ENCODE assay signal across 10 mouse cellular contexts in the genomic region with DNA sequence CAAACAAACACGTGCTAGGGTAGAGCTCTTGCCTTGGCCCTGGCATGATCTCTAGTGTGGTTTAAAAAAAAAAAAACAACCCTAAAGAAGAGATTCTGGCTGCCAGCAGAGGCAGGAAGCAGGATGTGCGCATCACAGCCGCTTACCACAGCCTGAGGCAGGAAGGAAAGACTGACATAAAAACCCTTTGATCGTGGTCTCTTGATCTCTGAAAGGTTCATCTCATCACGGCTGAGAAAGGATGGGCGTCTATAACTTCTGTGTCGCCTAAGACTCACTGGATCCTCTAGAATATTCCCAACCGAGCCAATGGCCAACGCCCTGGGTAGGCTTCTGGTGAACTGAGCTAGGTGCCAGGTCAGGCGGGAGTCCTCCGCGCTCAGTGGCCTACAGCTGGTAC. TPM values are rescaled to one million over a fixed set of nuclear protein-coding genes. Genes with fewer than 3 reads are reported as not detected.
DNase-seq lines count a peak whose midpoint lies in the region; ATAC-seq and TF ChIP-seq lines count a peak whose summit lies in the region.
"Had no signal": no experiment of that assay in that cellular context is flagged by ENCODE, and none has a peak within 500 bp of the region (broad histone marks: within the 10 kb centered on the region; RNA-seq: fewer than 3 reads in every experiment).

No protein-coding gene starts in this region.

- no peak overlapping the region for H3K9ac ChIP-seq in neural tube, embryonic 11.5 days (ENCODE audit: low read length)
- no peak overlapping the region for H3K9ac ChIP-seq in kidney, postnatal 0 days (ENCODE audit: low read depth, low read length)
- H3K9ac ChIP-seq: heart, embryonic 13.5 days had no signal

- 79% methylated on average over 12 of the region's 12 CpGs for WGBS in neural tube, embryonic 11.5 days
- 69% methylated on average over 12 of the region's 12 CpGs for WGBS in kidney, postnatal 0 days

- ATAC-seq in neural tube, embryonic 11.5 days (ENCODE audit: insufficient read depth, low FRiP score, low TSS enrichment): no peak
- ATAC-seq in kidney, postnatal 0 days (replicated peaks; ENCODE audit: low FRiP score, low read depth): no peak
- ATAC-seq in neutrophil, adult 5-6 weeks (ENCODE audit: extremely low read depth, insufficient number of reproducible peaks, low FRiP score, poor library complexity, severe bottlenecking): peak; percentile 73

- H3K36me3 ChIP-seq in neural tube, embryonic 11.5 days (ENCODE audit: control insufficient read depth, insufficient read depth, low read length): no peaks in the 10 kb centered on the region
- no peaks in the 10 kb centered on the region for H3K36me3 ChIP-seq in kidney, postnatal 0 days (ENCODE audit: insufficient read depth, low read length)
- H3K36me3 ChIP-seq: heart, embryonic 13.5 days had no signal

- H3K4me1 ChIP-seq in neural tube, embryonic 11.5 days (ENCODE audit: control insufficient read depth, insufficient read depth, low read length): no peaks in the 10 kb centered on the region
- no peaks in the 10 kb centered on the region for H3K4me1 ChIP-seq in kidney, postnatal 0 days (replicated peaks; ENCODE audit: insufficient read depth, low read length)

- no peak for DNase-seq in neural tube, embryonic 11.5 days (ENCODE audit: low spot score)
- no peak for DNase-seq in neural tube, embryonic 10.5 days (ENCODE audit: extremely low spot score, low spot score)
- peak; percentile 46 for DNase-seq in kidney, postnatal 0 days (ENCODE audit: low spot score)
- no peak for DNase-seq in layer of hippocampus, postnatal 36 days
- DNase-seq in frontal cortex, postnatal 36 days (ENCODE audit: low spot score in 2 of 2): no peak
- no peak for DNase-seq in gastrocnemius, postnatal 25 days
- DNase-seq: cerebellum, adult 18-20 months; layer of hippocampus, adult 9-11 months had no signal

- no peaks in the 10 kb centered on the region for H3K9me3 ChIP-seq in neural tube, embryonic 11.5 days (ENCODE audit: control insufficient read depth, low read length)
- no peaks in the 10 kb centered on the region for H3K9me3 ChIP-seq in kidney, postnatal 0 days (replicated peaks; ENCODE audit: low read length)
- H3K9me3 ChIP-seq: heart, embryonic 13.5 days had no signal

- 0 out of 2 replicates have a peak overlapping the region, but pooled peaks have one; percentile 20 for H3K27ac ChIP-seq in neural tube, embryonic 11.5 days (ENCODE audit: low read depth, low read length)
- no peak overlapping the region for H3K27ac ChIP-seq in kidney, postnatal 0 days
- H3K27ac ChIP-seq: heart, embryonic 13.5 days had no signal

- TF ChIP-seq CTCF in kidney, postnatal 0 days (IDR thresholded peaks at IDR 0.05; ENCODE audit: low read depth): no peak

- no peak overlapping the region for H3K4me3 ChIP-seq in neural tube, embryonic 11.5 days (ENCODE audit: low read depth, low read length)
- no peak overlapping the region for H3K4me3 ChIP-seq in kidney, postnatal 0 days (replicated peaks; ENCODE audit: low read depth, low read length)
- H3K4me3 ChIP-seq: heart, embryonic 13.5 days had no signal

- H3K27me3 ChIP-seq in neural tube, embryonic 11.5 days (ENCODE audit: control insufficient read depth, insufficient read depth, low read length): no peaks in the 10 kb centered on the region
- no peaks in the 10 kb centered on the region for H3K27me3 ChIP-seq in kidney, postnatal 0 days (ENCODE audit: insufficient read depth, low read length)
- H3K27me3 ChIP-seq: heart, embryonic 13.5 days had no signal

- no peak overlapping the region for H3K4me2 ChIP-seq in neural tube, embryonic 11.5 days (ENCODE audit: low read depth)
- H3K4me2 ChIP-seq in kidney, postnatal 0 days (ENCODE audit: low read length): no peak overlapping the region
- H3K4me2 ChIP-seq: heart, embryonic 13.5 days had no signal

RNA-seq across cellular contexts. Expression of a gene that starts 25.1 kb away (rescaled TPM):
- polyA plus RNA-seq in neural tube, embryonic 11.5 days (2014; fragmentation: Nextera tagmentation; extraction: Ambion mirVana): 33.9 and 37.7 TPM in 2 replicates
- 174 and 180 TPM in 2 replicates for polyA plus RNA-seq in kidney, postnatal 0 days (2015; fragmentation: Nextera tagmentation; extraction: Ambion mirVana)
- 13.4 and 15.8 TPM in 2 replicates for total RNA-seq in neutrophil, adult 5-6 weeks (2017)
- total RNA-seq in layer of hippocampus, postnatal 36 days (2021): 1 to 10 TPM; 7.3 to 9.3 TPM
- total RNA-seq in gastrocnemius, postnatal 25 days (2021): 10 to 100 TPM in 1 of 2 experiments, 1 to 10 TPM in 1; 9.4 to 15.4 TPM
